Mouse (Mus musculus): ENCODE results near the gene Ptchd4. TPM values are rescaled to one million over a fixed set of nuclear protein-coding genes. Genes with fewer than 3 reads are reported as not detected.
A peak's percentile ranks its signal among the peaks of the same experiment; 100 is the strongest.

Gene Ptchd4
- under 1 TPM in 1 of 2 experiments, not detected in 1; 0.19 TPM for total RNA-seq (2021)
- long read RNA-seq, experiment 1 = 0 reads
- long read RNA-seq, experiment 2 = 0 reads

DNA sequence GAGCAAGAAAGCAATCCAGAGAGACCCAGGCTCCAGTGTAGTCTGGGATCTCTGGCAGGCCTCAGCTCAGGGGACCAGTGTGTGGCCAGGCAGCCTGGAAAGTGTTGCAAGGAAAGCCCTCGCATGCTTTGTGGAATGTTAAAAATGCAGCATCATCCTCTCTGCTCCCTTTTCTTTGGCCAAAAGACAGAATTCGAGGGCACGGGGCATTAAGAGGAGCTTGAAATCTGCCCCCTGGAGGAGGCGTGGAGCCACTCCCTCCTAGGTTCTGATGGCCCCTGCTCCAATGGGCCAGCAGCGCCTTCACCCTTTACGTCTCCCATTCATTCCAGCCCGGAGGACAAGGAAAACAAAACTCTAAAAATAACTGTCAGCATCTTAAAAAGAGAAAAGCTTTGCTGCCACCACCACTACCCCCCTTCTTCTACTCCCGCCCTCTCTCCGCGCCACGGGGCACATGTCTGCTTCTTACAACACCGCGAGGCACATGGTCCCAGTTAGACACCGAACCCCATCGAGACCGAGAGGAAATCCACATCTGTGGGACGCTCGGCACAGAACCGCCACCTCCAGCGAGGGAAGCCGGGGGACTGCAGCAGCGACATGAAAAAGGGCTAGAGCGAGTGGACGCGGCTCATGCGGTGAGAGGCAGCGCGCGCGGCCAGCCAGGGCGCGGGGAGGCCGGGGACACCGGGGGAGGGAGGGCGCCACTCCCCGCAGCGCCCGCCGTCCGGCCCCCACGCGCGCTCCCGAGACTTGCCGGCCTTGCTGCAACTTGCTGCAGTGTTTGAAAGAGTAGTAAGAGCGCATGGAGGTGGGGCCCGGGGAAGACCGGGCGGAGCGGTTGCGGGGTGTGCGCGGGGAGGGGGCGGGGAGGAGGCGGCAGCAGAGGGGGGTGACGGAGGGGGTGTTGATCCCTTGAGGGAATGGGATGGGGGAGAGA lies at the start of gene Ptchd4:
Ptchd4 (plus strand) TSS at position 279 of the 943 bp plus-strand sequence.
- peak in 1 of 2 experiments; percentile 18 for DNase-seq (ENCODE audit: low spot score in 2 of 2)

DNA sequence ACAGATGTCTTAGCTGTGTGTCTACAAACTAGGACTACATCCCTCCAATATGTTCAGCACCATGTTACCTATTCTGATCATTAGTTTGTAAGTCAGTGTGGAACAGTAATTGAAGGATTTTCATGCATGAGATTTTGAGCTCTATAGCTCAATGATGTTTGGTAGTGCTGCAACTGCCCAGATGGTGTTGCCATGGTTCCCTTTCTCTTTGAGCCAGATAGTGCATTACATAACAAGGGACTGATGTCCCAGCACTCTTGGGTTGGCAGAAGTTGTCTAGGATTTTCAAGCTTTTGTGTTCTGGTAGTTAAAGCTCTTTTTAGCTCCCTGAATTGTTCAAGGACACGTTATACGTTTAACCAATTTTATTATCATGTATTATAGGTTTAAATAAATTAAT lies 38.9 kb upstream of the Ptchd4 start:
- no peak for DNase-seq (ENCODE audit: low spot score in 2 of 2)

GRCm38 (mm10) chr17:42284391-42284790 lies 31.4 kb upstream of the Ptchd4 start:
- no peak for DNase-seq (ENCODE audit: low spot score in 2 of 2)

DNA sequence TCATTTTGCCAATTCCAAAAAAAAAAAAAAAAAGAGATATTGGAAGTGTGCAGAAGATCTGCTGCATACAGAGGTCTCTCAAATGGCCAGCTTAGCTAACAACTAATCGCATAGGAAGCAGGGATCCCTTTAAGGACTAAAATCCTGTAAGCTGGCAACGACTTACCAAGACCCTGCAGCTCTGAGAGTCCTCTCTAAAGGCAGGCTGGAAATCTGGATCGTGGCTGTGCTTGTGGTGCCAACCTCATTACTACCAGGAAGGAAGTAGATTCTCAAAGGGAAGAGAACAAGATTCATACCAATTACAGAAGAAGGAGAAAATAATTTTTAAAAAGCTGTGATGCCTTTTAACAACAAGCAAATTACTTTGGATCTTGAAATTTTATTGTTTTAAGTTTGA lies 29.5 kb upstream of the Ptchd4 start:
- no peak for DNase-seq (ENCODE audit: low spot score in 2 of 2)

GRCm38 (mm10) chr17:42290341-42290740 lies 25.4 kb upstream of the Ptchd4 start:
- DNase-seq (ENCODE audit: low spot score in 2 of 2) = no peak

DNA sequence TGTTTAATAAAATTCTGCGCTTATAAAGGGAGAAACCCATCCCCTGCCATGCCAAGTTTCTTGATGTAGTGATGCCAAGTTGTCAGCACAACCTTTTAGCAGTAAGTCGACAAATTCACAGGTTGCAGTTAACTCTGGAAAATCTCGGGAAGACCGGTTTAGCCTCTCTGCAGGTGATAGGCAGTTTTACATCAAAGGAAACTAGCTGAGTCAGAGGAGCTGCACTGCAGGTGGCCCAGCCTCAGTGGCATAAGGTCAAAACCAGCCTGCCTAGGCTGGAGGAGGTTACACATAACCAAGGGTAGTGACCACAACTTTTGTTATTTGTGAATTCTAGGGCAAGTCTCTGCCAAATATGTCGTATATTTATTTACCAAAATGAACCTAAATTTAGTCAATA lies 24.0 kb upstream of the Ptchd4 start:
- no peak for DNase-seq (ENCODE audit: low spot score in 2 of 2)

GRCm38 (mm10) chr17:42297986-42298385 lies 17.8 kb upstream of the Ptchd4 start:
- no peak for DNase-seq (ENCODE audit: low spot score in 2 of 2)

- DNase-seq (ENCODE audit: low spot score in 2 of 2) = no peak
These were observed 16.1 kb upstream of the Ptchd4 start for GRCm38 (mm10) chr17:42299681-42300080.

DNA sequence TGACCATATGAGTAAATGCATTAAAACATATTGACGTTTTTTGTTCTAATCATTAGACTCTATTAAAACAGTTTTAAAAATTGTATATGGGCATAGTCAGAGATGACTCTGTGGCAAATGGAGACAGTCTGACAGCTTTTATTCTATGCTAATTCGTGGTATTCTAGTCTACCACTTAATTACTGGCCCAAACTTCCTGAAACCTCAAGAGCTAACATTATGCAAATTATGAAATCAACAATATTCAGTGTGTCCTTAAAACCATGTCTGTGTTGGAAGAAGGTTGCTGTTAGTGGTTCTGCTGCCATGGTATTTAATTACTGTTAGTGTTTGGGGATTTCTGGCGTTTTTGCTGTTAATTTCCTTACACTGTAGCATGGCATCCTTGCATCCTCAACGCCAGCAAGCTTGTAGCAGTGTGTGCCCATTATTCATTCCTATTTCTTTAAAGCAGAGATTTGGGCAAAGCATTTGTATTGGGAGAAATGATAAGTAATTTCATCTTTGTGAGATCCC lies 12.6 kb upstream of the Ptchd4 start:
- DNase-seq (ENCODE audit: low spot score in 2 of 2) = no peak

GRCm38 (mm10) chr17:42304262-42304661 lies 11.5 kb upstream of the Ptchd4 start:
- no peak for DNase-seq (ENCODE audit: low spot score in 2 of 2)

- DNase-seq (ENCODE audit: low spot score in 2 of 2) = no peak
These were observed 8.7 kb upstream of the Ptchd4 start for GRCm38 (mm10) chr17:42307001-42307400.

GRCm38 (mm10) chr17:42310136-42310535 lies 5.6 kb upstream of the Ptchd4 start:
- DNase-seq (ENCODE audit: low spot score in 2 of 2) = no peak

DNA sequence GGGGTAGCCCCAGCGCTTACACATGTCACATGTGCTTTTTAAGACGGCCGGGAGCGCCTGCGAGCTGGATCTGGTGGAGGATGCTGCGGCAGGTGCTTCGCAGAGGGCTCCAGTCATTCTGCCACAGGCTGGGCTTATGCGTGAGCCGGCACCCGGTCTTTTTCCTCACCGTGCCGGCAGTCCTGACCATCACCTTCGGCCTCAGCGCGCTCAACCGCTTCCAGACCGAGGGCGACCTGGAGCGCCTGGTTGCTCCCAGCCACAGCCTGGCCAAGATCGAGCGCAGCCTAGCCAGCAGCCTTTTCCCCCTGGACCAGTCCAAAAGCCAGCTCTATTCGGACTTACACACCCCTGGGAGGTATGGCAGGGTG lies 850 bp downstream of the Ptchd4 start:
- DNase-seq (ENCODE audit: low spot score in 2 of 2) = no peak

DNA sequence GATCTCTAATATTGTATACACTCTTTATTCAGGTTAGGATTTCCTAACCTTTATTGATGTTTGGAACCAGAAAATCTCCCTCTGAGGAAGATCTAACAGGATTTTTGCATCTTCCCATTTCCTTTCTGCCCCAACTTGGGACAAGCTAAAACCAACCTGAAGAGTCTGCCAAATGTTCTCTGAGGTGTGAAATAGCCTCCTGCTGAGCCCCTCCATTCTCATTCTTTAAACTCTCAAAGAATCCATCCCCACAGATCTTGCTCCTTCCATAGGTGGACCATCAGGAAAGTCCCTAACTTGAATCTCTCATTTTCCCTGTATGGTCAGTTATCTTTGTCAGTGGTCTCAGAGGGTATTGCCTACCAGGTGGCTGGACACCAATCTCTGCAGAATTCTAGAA lies 20.0 kb downstream of the Ptchd4 start:
- no peak for DNase-seq (ENCODE audit: low spot score in 2 of 2)

- no peak for DNase-seq (ENCODE audit: low spot score in 2 of 2)
These were observed 20.8 kb downstream of the Ptchd4 start for GRCm38 (mm10) chr17:42336571-42336970.

DNA sequence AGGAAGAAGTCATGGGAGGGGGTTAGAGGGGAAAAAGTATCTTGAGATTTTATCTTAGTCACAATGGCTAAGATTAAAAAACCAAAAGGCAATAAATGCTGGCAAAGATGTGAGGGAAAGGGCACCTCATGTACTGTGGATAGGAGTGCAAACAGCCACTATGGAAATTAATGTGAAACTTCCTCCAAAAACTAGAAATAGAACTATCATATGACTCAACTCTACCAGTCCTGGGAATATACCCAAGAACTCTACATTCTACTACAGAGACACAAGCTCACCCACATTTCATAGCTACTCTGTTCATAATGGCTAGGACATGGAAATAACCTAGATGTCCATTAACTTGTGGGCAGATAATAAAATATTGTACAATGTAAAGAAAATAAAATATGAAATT lies 30.3 kb downstream of the Ptchd4 start:
- no peak for DNase-seq (ENCODE audit: low spot score in 2 of 2)

- no peak for DNase-seq (ENCODE audit: low spot score in 2 of 2)
These were observed 42.7 kb downstream of the Ptchd4 start for GRCm38 (mm10) chr17:42358481-42358880.

DNA sequence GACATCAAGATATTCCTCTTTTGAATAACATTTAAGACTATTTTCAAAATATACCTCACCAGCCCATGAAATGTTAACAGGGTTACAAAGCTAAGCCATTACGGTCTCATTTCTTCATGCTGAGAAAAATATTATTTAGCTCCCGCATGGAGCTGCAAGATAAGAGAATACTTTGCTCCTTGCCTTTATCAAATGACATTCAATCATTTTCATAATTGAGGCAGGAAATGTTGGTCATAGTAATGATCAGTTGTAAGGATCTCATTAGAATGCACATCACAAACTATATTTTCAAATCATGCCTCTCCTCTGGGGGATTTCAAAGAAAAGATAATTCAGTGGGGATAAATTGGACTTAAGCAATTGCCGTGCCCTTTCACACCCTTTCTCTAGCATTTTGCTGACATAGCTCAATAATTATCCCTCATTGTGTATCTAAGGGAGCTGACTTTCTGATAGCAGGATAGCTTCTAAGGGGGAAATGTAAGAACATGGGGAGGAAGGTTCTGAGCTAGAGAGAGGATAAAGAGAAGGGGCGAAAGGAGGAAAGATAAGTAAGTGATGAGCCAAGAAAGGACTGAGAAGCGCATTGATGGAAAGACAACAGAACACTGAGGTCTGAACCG lies 47.5 kb downstream of the Ptchd4 start:
- DNase-seq (ENCODE audit: low spot score in 2 of 2) = no peak

GRCm38 (mm10) chr17:42364716-42365115 lies 49.0 kb downstream of the Ptchd4 start:
- DNase-seq (ENCODE audit: low spot score in 2 of 2) = no peak

GRCm38 (mm10) chr17:42374881-42375280 lies 59.1 kb downstream of the Ptchd4 start:
- no peak for DNase-seq (ENCODE audit: low spot score in 2 of 2)

GRCm38 (mm10) chr17:42393086-42393485 lies 77.3 kb downstream of the Ptchd4 start:
- DNase-seq (ENCODE audit: low spot score in 2 of 2) = no peak

DNA sequence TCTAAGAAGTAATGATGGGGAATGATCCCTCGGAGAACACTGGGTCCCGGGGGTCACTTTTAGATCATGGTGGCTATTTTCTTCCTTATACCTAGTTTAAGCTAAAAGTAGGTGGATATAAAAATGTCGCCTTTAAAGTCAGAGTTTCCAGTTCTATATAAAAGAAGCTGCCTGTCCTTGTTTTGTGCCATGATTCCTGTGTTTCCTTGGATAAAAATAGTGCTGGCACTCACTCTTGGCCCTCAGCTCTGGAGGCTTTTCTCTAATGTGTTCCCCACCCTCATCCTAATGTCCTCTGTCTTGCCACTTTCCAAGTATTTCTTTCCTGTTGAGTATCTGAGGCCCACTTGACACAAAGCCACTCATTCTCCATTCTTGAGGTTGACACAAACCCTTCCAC lies 79.6 kb downstream of the Ptchd4 start:
- no peak for DNase-seq (ENCODE audit: low spot score in 2 of 2)

Data from adrenal gland, adult 18-20 months (tissue).